Mouse (Mus musculus) cerebellum, adult 2 months (tissue): ENCODE results near the gene Ldb3.

Experiments used
- CTCF ChIP-seq: fragments of 200-500 bp; IDR thresholded peaks from 2 replicates; pipeline ENCODE4 v1.5.1; 2011; ENCODE audit warnings: low read depth, mild to moderate bottlenecking, control low read depth, low read length, moderate library complexity, borderline replicate concordance; ENCODE audit not compliant: insufficient read depth
- POLR2A ChIP-seq: fragments of 200-500 bp; IDR thresholded peaks from 2 replicates; pipeline ENCODE4 v1.6.1; 2011; ENCODE audit warnings: low read length, control low read depth, borderline replicate concordance; ENCODE audit not compliant: insufficient read depth

- TF ChIP-seq POLR2A: no peak
- TF ChIP-seq CTCF: no peak
Measured at GRCm38 (mm10) chr14:34508842-34509439, 79.5 kb downstream of the Ldb3 start.
